Mouse (Mus musculus) testis, adult 2 months (tissue): ENCODE data around the gene Apol7e.
"Not testable (repeated sequence)": the region's sequence is repeated elsewhere in the genome, so short reads cannot be mapped to it uniquely, and the experiment has no call there.

Experiments
- CTCF ChIP-seq: fragments of 200-500 bp; IDR thresholded peaks from 2 replicates; pipeline ENCODE4 v1.5.1; 2012; ENCODE audit warnings: low read depth, mild to moderate bottlenecking, inconsistent platforms, low read length, moderate library complexity; ENCODE audit not compliant: control insufficient read depth, insufficient read depth, insufficient replicate concordance
- POLR2A ChIP-seq: fragments of 200-500 bp; IDR thresholded peaks from 2 replicates; pipeline ENCODE4 v1.6.1; 2012; ENCODE audit warnings: low read depth, mild to moderate bottlenecking, inconsistent platforms, low read length, moderate library complexity; ENCODE audit not compliant: control insufficient read depth

- TF ChIP-seq CTCF, POLR2A: not testable (repeated sequence)
These were observed 47.5 kb upstream of the Apol7e start for GRCm38 (mm10) chr15:77651143-77651542.
